Mouse (Mus musculus) spleen, adult 12 weeks (tissue): ENCODE results near the gene Necab3.

Experiments
- DNase-seq: peaks from one replicate; pipeline ENCODE4 v3.0.0; 2022; ENCODE audit warnings: low spot score

Necab3 gene

DNA sequence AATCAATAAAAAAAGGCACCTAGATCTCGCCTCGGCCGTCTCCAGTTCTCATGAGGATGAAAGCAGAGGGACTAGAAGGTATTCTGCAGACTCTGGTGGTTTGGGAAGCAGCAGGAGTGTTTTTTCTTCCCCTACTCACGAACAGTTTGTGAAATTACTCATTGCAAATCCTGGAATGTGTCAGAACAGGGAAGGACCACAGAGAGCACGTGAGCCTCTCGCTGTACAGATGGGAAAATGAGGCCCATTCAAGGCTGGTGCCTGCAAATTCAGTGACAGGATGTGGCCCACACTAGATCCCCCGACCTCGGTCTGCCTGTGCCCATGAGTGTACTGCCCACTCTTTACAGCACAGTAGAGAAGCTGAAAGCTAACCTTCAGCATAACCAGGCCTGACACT lies 13.3 kb upstream of the Necab3 start:
- DNase-seq: no peak

DNA sequence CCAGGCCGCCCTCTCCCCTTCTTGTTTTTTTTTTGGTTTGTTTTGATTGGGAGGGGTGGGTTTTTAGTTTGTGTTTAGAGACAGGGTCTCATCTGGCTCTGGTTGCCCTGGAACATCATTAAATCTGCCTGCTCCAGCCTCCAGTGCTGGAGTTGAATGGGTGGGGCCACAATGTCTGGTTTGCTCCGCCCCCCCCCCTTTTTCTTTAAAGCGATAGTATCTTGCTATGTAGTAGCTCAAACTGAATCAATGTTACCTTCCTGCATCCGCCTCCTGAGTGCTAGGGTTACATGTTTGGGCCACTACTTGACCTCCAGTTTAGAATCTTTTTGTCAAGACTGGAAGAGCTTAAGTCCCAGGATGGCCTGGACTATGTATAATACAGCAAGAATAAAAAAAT lies 12.6 kb upstream of the Necab3 start:
- no peak for DNase-seq

DNA sequence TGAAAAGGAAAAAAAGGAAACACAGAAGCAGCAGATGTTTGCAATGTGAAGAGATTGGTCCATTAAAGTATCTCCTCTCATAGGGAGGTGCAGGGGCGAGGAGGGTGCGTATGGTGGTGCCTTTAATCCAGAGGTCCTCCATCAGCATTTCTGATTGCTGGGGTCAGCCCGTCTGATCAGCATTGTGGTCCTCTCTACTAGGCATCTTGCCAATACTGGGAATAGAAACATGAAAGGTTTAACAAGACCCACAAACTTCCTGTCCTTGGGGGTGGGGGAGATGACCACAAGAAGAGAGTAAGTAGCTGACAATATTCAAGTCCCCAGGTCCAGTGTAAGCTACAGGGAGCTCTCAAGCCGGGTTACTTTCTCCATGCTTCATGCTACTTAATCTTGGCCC lies 12.0 kb upstream of the Necab3 start:
- no peak for DNase-seq

- DNase-seq: peak; percentile 89
These were observed 11.2 kb upstream of the Necab3 start, which contains the start of gene E2f1 for GRCm38 (mm10) chr2:154569836-154570286. Gene E2f1, minus strand, starts transcription at chr2:154569892.

DNA sequence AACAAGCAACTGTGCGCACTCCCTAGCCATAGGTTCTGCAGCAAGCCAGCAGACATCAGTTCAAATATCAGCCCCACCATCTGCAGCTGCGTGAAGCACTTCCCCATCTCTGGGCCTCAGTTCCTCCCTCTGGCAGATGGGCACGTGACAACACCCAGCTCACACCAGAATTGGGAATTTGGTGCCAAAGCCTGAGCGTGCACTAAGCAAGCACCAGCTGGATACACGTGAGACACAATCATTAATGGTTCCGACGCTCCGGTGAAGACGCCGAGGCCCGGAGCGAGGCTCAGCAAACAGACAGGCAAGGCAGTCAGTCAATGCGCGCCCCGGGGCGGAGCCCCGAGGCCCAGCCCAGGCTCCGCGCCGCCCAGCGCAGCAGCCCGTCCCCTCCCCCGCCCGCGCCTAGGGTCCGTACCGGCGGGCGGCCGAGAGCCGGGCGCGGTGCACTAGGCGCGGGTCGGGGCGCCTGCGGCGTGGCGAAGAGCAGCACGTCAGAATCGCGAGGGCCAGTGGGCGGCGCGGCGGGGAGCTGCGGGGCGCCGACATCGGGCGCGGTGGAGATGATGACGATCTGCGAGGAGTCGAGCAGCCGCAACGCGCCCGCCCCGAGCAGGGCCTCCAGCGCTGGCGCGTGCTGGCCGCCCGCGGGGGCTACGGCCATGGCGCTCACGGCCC lies 10.5 kb upstream of the Necab3 start:
- DNase-seq: peak; percentile 74

DNA sequence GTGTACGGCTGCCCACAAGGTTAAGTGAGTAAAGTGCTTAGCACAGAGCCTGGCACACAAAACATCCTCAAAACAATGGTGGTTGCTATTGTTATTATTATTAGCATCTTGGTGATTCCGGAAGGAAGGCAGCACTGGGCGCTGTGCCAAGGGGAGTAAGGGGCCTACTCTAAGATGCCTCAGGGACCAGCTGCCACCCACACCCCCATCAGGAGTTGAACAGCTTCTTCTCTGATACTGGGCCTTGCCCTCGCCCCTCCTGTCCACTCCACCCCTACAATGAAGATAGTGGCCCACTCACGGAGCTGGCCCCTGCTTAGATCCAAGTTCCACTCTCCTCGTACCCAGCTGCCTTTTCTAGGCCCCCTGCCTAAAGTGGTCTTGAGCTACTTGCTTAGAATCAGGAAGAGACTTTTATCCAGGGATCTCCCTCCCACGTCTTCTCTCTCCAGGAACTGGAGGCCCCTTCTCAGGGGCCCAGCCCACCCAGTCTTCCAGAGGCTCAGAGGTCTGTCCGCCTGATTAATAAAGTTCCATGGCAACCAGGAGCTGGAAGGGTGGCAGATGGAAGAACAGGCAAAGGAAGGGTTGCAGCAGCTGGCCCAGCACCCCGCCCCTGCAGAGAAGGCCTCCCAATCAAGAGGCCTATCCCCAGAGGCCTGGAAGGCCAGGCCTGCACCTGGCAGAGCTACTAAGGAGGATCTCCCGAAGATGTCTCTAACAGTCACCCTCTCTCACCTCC lies 9.8 kb upstream of the Necab3 start:
- DNase-seq: no peak

DNA sequence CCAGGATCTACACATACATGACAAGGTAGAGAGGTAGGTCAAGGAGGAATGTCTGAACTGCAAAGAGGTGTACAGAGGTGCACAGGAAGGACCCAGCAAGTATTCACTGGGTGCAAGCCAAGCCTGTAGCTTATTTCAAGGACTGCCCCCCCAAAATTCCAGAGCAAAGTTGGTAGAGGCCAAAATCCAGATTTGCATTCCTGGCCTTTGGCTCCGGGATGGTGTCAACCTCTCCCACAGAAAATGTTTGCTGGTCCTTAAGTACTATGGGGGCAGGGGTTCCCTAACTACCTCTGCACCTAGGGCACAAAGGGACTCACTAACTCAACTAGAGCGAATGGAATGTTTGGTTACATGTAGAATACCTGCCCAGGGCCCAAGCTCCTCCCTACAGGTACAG lies 9.1 kb upstream of the Necab3 start:
- DNase-seq: no peak

DNA sequence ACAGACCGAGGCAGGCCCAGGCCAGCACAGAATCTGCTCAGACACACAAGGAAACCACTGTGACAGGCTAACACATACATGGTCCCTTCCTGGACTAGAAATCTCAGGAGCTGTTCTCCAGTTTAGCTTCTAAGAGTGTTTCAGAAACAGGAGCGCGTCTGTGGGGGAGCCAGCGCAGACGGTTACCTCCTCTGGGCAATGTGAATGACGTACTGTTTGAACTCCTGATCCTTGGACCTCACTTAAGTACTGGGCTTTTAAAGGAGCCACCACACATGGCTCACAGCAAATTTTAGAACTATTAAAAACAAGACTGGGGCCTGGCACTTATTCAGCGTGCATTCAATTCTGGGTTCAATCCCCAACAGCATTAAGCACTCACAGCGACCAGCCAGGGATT lies 8.0 kb upstream of the Necab3 start:
- no peak for DNase-seq

- DNase-seq: no peak
These were observed 6.9 kb upstream of the Necab3 start for GRCm38 (mm10) chr2:154565562-154565961.

GRCm38 (mm10) chr2:154563612-154564170 lies 5.0 kb upstream of the Necab3 start:
- no peak for DNase-seq

DNA sequence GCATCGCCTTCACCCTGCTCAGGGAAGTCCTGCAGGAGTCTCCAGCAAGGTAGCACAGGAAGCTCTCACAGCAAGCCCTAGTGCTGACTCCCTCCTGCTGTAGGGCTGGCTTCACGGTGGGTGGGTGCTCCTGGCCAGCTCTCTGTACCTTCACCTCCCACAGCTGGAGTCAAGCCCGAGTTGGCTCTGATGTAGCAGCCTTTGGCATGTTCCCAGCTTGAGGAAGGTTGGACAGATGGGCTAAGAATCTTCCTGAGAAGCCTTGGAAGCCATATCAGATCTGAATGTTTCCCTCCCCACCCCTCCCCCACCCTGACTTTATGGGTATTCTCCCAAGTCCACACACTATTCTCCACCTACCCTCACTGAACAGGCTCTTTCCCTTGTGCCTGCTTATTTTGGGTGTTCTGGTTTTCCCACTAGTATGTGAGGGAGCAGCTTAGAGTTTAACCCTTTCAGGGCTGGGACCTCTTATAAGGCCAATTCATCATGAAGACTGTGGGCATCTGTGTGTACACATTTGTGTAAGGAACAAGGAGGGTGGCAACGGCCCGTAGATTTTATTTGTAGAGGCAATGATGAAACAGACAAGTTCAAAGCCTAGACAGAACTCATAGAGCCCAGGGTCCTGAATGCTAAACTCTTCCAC lies 1.4 kb downstream of the Necab3 start:
- DNase-seq: no peak

DNA sequence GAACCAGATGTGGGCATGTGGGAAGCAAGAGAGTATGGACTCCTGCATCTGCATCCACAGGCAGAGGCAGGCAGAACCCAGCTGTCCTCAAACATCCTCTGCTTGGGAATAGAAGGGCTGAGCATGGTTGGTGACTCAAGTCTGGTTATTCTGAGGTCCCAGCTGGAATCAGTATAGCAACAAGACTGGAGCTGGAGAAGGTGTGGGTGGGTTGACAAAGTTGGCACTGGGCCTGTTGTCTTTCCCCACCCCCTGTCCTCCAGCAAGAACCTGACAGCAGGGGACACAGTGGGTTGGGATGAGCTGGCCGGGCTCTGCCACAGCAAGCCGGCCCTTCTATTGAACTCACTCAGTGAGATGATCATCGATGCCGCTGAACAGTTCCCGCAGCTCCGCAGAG lies 3.5 kb downstream of the Necab3 start:
- no peak for DNase-seq

- DNase-seq: peak; percentile 30
These were observed 6.2 kb downstream of the Necab3 start for GRCm38 (mm10) chr2:154552424-154552907.

DNA sequence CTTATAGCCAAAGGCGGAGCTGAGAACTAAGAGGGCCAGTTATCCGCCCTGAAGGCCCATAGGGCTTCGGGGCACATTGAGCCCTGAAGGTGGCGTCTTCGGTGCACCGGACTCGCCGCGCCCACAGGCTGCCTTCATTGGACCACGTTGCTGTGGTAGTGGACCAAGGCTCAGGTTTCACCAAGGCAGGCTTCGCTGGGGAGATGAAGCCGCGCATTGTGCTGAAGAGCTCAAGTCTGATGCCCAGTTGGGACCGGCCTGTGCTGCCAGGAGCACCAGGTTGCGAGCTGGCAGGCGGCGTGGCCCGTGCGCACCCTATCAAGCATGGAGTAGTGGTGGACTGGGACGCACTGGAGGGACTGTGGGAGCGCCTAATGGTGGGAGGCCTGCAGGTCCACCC lies 6.8 kb downstream of the Necab3 start:
- no peak for DNase-seq

- DNase-seq: no peak
These were observed 7.2 kb downstream of the Necab3 start, which contains the start of gene Actl10 for GRCm38 (mm10) chr2:154551476-154551875. Gene Actl10, plus strand, starts transcription at chr2:154551776.

DNA sequence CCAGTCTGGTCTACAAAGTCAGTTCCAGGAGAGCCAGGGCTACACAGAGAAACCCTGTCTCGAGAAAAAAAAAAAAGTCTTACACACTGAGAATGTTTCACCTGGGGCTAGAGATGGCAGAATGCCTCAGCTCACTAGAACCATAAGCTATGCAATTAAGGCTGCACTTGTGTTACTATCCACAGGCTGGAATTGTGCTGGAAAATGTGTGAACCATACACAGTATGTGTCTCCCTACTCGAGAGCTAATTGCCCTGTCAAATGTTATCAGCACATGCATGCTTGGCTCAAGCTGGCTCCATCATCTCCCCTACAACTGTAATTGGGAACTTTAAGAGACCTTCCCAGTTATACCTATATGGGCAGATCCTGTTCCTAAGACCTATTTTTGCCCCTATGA lies 7.8 kb downstream of the Necab3 start:
- DNase-seq: no peak

DNA sequence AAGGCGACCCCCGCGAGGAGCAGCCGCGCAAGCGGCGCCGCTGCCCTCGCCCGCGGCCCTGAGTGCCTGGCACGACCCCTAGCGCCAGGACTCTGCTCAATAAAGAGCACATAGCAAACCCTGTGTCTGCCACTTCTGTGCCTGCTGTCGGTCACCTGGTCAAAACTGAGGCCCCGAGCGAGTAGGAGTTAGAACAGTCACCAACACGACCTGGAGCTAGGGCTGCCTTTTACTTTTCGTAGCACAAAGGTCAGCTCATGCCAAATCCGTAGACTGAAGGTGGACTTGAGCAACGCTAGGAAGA lies 8.9 kb downstream of the Necab3 start:
- no peak for DNase-seq

GRCm38 (mm10) chr2:154549127-154549885 lies 9.4 kb downstream of the Necab3 start:
- DNase-seq: peak; percentile 31

DNA sequence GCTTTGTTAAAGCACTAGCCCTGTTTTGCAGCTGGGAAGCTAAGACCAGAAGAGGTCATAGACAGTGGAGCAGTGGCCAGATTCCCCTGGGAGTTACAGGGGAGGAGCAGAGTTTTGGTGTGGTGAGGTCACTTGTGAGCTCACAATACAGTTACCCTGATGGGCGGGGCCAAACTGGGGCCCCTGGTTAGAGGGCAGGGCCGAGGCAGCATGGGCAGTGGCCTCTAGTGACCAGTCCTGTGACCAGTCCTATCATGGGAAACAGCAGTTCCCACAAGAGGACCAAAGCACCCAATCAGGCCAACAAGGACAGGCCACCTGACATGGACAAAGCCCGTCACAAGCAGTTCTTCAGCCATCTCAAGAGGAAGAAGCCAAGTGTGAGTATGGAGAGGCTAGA lies 10.0 kb downstream of the Necab3 start:
- DNase-seq: no peak

- no peak for DNase-seq
These were observed 12.0 kb downstream of the Necab3 start, which contains the start of gene 1700003F12Rik for GRCm38 (mm10) chr2:154546711-154547110. Gene 1700003F12Rik, plus strand, starts transcription at chr2:154547085.

GRCm38 (mm10) chr2:154543567-154544347 lies 14.9 kb downstream of the Necab3 start:
- DNase-seq: no peak
